Mouse (Mus musculus) embryo, embryonic 11 days (tissue): ENCODE results near the gene Ahnak.
A peak's percentile ranks its signal among the peaks of the same experiment; 100 is the strongest.
"Not testable (repeated sequence)": the region's sequence is repeated elsewhere in the genome, so short reads cannot be mapped to it uniquely, and the experiment has no call there.

Experiments used
- DNase-seq: peaks from one replicate; pipeline ENCODE4 v3.0.0-alpha.2; 2015

The Ahnak gene

GRCm38 (mm10) chr19:9105101-9105685 lies 116.1 kb downstream of the Ahnak start:
- DNase-seq, result no peak

GRCm38 (mm10) chr19:9106096-9106495 lies 117.0 kb downstream of the Ahnak start:
- DNase-seq, result peak; percentile 14

- DNase-seq, result peak; percentile 20
Measured at GRCm38 (mm10) chr19:9106751-9107378, 117.8 kb downstream of the Ahnak start.

- no peak for DNase-seq
Measured at GRCm38 (mm10) chr19:9107379-9107755, 118.3 kb downstream of the Ahnak start.

GRCm38 (mm10) chr19:9108536-9108935 lies 119.5 kb downstream of the Ahnak start:
- DNase-seq, result no peak

- peak; percentile 82 for DNase-seq
Measured at GRCm38 (mm10) chr19:9110182-9110869, 121.2 kb downstream of the Ahnak start.

- DNase-seq, result no peak
Measured at GRCm38 (mm10) chr19:9112043-9112442, 123.0 kb downstream of the Ahnak start.

GRCm38 (mm10) chr19:9116268-9116667 lies 127.2 kb downstream of the Ahnak start:
- no peak for DNase-seq

- no peak for DNase-seq
Measured at GRCm38 (mm10) chr19:9117275-9117674, 128.2 kb downstream of the Ahnak start.

- DNase-seq, result no peak
Measured at GRCm38 (mm10) chr19:9119655-9120425, 130.8 kb downstream of the Ahnak start.

GRCm38 (mm10) chr19:9122390-9122789 lies 133.3 kb downstream of the Ahnak start:
- no peak for DNase-seq

- not testable (repeated sequence) for DNase-seq
Measured at GRCm38 (mm10) chr19:9123986-9124385, 134.9 kb downstream of the Ahnak start.
